Mouse (Mus musculus): ENCODE data around the gene Tsr3. TPM values are rescaled to one million over a fixed set of nuclear protein-coding genes. Genes with fewer than 3 reads are reported as not detected.
"Not testable (repeated sequence)": the region's sequence is repeated elsewhere in the genome, so short reads cannot be mapped to it uniquely, and the experiment has no call there.

Tsr3 gene
- 10 to 100 TPM; 14.2 to 19.1 (median 15.6) TPM for total RNA-seq (2022)

DNA sequence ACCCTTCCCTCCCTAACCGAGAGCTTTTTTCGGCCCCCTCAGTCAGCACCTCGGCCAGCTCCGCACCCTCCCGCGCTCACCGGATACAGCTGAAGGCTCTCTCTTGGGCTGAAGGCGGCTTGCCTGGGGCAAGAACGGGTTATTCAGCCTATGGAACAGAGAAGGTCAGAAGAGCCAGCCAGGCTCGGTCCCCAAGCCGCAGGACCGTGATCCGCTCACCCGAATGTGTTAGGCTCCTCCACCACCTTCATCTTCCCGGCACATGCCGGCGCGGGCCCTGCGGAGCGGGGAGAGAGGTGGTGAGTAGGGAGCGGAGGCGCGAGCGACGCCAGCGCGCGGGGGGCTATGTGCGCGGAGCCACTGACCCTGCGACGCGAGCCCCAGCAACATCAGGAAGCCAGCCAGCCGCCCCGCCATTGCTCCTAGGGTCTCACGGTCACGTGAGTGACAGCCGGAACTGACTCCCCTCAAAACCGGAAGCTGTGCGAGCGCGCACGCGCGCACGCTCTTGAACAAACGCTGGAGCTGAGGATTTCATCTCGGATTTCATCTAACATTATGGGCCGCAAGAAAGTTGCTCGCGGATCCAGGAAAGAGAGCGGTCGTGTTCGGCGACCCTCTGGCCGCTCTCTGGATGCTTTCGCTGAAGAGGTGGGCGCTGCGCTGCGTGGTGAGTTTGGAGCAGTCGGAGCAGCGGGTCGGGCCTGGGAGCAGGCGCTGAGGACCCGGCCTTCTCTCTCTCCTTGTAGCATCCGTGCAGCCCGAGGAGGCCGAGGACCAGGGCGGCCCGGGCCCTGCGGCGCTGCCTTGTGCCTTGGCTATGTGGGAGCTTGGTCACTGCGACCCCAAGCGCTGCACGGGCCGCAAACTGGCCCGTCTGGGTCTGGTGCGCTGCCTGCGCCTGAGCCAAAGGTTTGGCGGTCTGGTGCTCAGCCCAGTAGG is at the start of gene Tsr3, which contains the start of gene Gnptg:
Gene Tsr3 (plus strand): TSS at position 476 of the 942 bp plus-strand sequence.
Gene Gnptg (minus strand): TSS at position 430 of the 942 bp plus-strand sequence.
- DNase-seq (ENCODE audit: low spot score in 2 of 2), result peak; percentile 41 to 79

DNA sequence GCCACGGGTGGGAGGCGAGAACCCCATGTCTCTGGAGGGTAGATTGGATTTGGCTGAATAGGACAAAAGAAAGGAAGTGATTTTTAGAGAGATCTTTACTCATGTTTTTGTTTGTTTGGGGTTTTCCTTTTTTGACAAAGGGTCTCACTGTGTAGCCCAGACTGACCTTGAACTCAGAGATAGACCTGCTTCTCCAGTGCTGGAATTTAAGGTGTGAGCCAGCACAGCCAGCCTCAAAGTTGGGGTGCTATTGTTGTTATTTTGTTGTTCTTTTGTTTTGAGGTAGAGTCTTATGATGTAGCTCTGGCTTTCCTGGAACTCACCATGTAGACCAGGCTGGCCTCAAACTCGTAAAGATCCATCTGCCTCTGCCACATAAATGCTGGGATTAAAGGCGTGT is 37.6 kb upstream of the Tsr3 start:
- DNase-seq (ENCODE audit: low spot score in 2 of 2), result no peak

GRCm38 (mm10) chr17:25210006-25210405 is 30.0 kb upstream of the Tsr3 start:
- no peak for DNase-seq (ENCODE audit: low spot score in 2 of 2)

- DNase-seq (ENCODE audit: low spot score in 2 of 2), result peak; percentile 57 to 59
Measured at GRCm38 (mm10) chr17:25210680-25211466, 29.1 kb upstream of the Tsr3 start.

GRCm38 (mm10) chr17:25211705-25212104 is 28.3 kb upstream of the Tsr3 start:
- DNase-seq (ENCODE audit: low spot score in 2 of 2), result no peak

DNA sequence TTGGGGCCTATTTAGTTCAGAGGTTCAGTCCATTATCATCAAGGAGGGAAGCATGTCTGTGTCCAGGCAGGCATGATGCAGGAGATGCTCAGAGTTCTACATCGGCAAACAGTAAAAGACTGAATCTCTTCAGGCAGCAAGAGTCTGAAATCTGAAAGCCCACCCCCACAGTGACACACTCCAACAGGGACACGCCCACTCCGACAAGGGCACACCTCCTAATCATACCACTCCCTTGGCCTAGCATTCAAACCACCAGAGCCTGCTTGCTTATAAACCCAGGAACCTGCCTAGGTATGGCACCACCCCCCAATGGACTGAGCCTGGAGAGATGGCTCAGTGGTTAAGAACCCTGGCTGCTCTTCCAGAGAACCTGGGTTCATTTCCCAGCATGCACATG is 24.5 kb upstream of the Tsr3 start:
- no peak for DNase-seq (ENCODE audit: low spot score in 2 of 2)

DNA sequence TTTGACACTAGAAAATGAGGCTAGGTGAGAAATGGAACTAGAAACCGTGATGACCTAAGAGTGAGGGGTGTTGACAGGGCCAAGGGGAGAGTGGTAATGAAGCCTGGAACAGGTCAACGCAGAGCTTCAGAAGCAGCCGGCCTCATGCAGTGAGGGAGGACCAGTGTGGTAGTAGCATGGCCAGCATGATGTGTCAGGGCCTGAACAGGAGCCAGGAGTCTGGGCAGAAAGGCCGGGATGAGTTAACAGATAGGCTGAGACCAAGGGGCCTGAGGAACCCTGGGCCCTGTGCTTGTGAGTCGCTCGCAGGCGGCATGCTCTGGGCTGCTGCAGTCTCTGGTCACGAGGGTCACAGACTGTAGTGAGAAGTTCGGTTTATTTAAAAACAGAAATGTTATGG is 21.0 kb upstream of the Tsr3 start:
- no peak for DNase-seq (ENCODE audit: low spot score in 2 of 2)

GRCm38 (mm10) chr17:25219492-25220295 is 20.3 kb upstream of the Tsr3 start:
- no peak for DNase-seq (ENCODE audit: low spot score in 2 of 2)

DNA sequence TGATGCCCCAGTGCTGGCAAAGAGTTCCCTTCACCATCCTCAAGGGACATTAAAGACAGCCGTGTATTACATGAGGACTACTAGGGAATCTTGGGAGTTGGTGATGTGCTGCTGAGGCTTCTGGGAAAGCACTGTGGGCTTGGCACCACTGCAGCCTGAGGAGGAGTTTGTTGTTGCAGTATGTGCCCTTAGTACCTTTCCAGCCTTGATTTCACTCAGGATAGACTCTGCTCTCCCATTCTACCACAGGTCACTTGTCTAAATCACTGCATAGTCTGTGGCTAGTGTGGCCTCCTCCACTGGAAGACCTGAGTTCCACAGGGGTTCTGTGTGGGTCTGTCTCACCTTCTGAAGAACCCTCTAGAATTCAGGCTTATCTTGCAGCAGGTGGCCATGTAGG is 19.2 kb upstream of the Tsr3 start:
- no peak for DNase-seq (ENCODE audit: low spot score in 2 of 2)

GRCm38 (mm10) chr17:25221821-25222503 is 18.0 kb upstream of the Tsr3 start:
- no peak for DNase-seq (ENCODE audit: low spot score in 2 of 2)

DNA sequence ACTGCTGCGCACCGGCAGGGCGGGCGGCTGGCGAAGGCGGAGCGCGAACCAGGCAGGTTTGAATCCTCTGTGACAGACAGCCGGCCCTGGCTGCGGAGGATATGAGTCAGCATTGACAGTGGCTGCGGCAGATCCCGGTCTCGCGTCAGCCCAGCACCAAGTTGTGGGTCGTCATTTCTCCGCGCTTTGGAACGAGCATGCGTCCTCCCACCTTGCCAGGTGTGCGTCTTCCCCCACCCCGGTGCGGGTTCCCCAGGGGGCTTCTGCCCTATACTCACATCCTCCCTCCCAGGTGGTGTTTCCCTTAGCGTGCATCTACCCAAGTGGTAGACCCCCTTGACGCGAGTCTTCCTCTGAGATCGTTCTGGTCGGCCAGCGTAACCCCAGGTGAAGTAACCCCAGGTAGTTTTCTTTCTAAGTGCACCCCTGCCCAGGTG is 17.4 kb upstream of the Tsr3 start:
- DNase-seq (ENCODE audit: low spot score in 2 of 2), result not testable (repeated sequence)

- DNase-seq (ENCODE audit: low spot score in 2 of 2), result no peak
Measured at GRCm38 (mm10) chr17:25222951-25223601, 16.9 kb upstream of the Tsr3 start.

- no peak for DNase-seq (ENCODE audit: low spot score in 2 of 2)
Measured at GRCm38 (mm10) chr17:25224586-25225222, 15.3 kb upstream of the Tsr3 start.

GRCm38 (mm10) chr17:25225659-25226058 is 14.3 kb upstream of the Tsr3 start:
- DNase-seq (ENCODE audit: low spot score in 2 of 2), result no peak

DNA sequence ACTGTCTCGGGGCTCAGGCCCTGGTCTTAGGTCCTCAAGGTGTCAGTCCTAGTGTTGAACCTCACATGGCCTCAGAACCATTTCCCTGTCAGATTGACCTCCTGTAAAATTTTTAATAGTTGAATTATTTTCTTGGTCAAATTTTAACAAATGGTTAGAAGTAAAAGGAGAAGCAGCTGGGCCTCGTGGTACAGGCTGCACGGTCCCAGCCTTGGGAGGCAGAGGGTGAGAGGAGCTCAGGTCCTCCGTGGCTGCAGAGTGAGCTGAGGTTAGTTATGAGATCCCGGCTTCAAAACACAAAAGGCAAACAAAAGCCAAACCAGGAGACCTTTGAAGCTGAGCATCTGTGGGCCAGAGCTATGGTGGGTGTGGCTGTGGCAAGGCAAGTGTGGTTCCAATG is 12.0 kb upstream of the Tsr3 start:
- no peak for DNase-seq (ENCODE audit: low spot score in 2 of 2)

- DNase-seq (ENCODE audit: low spot score in 2 of 2), result not testable (repeated sequence)
Measured at GRCm38 (mm10) chr17:25230014-25230655, 9.8 kb upstream of the Tsr3 start.

DNA sequence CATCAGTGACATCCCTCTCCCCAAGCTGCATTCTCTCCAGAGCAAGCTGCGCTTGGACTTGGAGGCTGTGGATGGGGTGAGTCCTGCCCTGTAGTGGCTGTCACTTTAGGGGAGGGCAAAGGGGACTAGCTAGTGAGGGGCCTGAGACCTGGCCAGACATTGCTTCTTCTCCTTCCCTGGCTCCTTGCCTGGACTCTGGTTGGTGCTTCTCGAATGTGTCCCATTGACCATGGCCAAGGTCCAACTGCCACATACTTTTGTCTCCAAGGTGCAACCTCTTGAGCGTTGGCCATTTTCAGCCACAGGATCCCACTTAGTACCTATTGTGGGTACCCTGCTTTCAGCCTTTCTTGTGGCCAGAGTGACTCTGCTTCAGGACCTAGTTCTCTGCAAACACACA is 9.3 kb upstream of the Tsr3 start:
- DNase-seq (ENCODE audit: low spot score in 2 of 2), result no peak

DNA sequence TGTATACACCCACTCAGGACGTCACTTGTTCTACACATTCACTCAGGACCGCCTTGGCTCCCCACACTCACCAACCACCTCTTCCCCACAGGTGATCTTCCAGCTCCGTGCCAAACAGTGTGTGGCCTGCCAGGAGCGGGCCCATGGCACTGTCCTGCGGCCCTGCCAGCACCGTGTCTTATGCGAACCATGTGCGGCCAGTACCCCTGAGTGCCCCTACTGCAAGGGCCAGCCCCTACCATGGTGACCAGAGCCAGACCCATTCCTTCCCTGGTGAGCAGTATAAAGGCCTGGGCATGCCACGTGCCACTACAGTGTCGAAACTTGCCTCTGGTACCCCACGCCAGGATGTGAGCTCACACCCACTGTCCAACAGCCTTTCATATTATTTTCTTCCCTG is 8.3 kb upstream of the Tsr3 start:
- not testable (repeated sequence) for DNase-seq (ENCODE audit: low spot score in 2 of 2)

- DNase-seq (ENCODE audit: low spot score in 2 of 2), result no peak
Measured at GRCm38 (mm10) chr17:25235635-25236034, 4.3 kb upstream of the Tsr3 start.
